Mouse (Mus musculus) adrenal gland, postnatal 10 days (tissue): ENCODE measurements around the gene Wbp1. TPM values are rescaled to one million over a fixed set of nuclear protein-coding genes. Genes with fewer than 3 reads are reported as not detected.

Experiments
- DNase-seq: peaks from one replicate; pipeline ENCODE4 v3.0.0; 2021; ENCODE audit warnings: mixed read lengths
- total RNA-seq, 2 experiments: library from RNA; stranded (reverse); gene quantifications; 2 replicates each; pipeline ENCODE4 v1.2.3; 2021

Gene Wbp1
- total RNA-seq, 2 experiments from 2014 or later = 61.1 to 82.1 TPM

DNA sequence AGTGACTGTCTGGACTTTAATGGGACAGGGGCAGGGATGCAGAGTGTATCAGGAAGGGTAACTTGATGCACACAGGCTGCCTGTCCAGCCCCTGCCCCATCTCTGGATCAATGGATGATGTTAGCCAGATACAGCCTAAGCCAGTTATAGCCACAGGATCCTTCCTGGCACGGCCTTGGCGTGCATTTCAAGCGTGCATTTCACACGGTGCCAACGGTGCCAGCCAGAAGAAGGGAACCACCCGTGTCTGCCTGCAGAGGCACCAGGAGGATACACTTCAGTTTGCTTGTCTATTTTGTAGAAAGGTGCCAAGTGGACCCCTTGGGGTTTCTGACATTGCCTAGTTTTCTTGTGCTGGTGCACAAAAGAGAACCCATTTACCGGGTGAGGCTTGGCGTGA is 18.7 kb upstream of the Wbp1 start:
- DNase-seq = no peak

DNA sequence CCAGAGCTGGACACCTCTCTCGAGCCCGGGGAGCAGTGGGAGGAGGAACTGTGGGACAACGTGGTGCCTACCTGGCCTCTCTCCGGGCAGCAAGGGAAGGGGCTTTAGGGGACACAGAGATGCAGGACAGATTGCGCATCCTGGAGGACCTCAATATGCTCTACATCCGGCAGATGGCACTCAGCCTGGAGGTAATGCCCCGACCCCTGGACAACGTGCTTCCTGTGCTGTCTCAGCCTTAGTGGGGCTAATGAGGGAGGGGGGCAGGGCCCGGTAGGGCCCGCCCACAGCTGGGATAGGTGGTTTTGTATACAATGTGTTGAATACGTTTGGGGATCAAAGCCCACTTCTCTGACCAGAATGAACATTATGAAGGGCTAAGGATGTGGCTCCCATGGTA is 16.7 kb upstream of the Wbp1 start:
- peak; percentile 48 for DNase-seq

DNA sequence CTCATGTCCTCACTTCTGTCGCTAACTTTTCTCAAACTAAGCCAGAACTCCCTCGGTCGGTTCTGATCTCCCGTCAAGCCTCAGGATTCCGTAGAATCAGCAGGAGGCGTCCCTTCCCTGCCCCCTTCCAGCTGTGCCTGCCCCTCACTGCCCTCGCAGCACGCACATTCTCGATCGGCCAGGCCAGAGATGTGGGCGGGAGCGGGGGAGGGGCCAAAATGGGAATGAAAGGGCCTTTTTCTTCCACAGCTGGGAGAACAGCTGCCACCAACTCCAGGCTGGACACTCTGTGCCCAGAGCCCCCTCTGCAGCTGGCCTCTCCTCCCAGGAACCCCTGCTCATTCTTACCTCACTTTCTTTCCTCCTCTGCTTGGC is 16.2 kb upstream of the Wbp1 start:
- DNase-seq = peak; percentile 95

DNA sequence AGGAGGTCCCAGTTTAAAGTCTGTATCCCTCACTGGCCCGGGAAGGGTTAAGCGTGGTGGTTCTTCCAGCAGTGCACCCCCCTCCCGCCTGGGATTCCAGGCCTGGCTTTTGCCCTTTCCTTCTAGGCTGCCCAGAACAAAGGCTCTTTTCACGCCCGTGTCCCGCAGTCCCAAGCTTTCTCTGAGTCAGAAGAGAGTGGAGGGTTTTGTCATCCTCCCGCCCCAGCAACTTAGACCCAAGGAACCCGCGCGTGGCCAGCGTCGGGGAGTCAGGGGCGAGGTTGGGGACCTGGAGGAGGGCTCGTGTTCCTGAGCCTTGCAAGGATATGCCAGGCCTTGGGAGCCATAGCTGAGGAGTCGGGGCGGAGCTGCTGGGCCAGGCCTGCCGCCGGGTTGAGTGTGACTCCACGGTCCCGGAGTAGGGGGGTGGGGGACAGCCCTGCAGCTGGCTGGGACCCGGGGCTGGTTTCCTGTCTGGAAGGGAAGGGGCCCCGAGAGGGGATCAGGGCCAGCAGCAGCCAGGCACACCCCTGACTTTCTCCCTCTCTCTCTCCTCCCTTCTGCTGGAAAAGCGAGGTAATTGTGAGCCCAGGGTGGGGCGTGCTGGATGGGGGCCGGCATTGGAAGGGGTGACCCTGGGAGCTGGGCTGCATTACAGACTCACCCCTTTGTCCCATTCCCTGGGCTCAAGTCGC is 15.7 kb upstream of the Wbp1 start:
- DNase-seq = peak; percentile 80

DNA sequence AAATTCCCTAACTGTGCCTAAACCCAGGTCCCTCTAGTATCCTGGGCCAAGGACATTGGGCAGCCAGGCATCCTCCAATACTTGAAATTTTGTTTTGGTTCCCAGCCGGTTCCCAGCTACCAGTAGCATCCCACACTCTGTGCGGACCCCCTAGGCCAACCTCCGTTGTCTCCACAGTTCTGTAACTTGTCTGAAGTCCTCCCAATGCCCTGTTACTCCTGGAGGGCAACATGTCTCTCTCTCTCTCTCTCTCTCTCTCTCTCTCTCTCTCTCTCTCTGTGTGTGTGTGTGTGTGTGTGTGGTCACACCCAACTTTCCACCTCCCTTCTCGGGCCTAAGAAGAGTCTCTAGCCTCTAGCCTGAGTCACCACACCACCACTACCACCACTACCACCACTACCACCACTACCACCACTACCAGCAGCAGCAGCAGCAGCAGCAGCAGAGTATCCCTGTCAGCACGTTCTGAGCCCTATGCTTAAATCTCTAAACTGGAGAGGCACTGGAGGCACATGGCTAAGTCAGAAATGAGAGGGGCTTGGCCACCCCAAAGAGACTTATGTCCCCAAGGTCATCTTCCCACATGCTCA is 15.0 kb upstream of the Wbp1 start:
- no peak for DNase-seq

DNA sequence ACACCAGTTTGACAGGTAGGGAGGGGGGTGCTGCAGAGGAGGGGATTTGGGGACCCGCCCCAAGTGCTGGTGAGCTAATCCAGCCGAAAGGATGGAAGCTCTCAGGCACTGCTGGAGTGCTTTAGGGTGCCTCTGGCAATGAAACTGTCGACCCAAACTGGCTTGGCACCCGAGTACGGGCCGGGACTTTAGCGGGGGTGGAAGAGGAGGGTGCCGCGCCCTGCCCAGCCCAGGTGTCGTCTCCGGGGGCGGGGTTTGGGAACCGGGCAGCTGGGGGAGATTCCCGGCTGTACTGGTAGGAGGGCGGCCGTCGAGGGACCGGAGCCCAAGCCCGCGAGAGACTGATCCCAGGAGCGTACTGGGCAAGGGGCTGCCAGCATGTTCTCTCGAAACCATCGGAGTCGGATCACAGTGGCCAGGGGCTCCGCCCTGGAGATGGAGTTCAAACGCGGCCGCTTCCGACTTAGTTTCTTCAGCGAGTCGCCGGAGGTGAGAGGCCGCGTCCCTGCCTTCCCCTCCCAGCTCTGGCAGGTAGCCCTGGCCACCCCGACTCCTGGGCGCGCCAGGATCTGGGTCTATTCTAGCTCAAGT is 14.3 kb upstream of the Wbp1 start:
- DNase-seq = peak; percentile 68

DNA sequence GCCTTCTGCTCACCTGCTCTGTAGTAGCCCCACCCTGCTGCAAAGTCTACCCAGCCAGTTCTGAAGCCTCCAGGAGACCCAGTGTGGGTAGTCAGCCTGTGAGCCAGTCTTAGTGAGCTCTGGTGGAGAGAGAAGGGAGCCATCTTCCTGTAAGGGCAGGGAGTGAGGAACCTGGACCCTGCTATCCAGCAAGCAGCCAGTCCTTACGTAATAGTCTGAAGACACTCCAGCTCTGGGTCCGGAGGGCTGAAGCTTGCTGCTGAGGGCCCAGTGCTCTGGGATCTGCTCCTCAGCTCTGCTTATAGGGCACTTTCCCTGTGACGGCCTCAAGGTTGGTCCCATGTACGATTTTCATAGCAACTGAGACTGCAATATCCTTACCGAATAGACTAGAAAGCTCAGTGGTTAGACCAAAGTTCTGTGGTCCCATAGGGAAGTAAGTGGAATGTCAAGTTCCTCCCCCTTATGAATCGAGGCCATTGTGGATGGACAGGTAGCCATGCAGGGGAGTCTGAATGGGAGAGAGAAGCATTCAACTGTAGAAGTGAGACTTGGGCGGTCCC is 13.7 kb upstream of the Wbp1 start, which contains the start of gene Rtkn:
TSS of gene Rtkn (plus strand) at position 513 of the 563 bp plus-strand sequence.
- DNase-seq = no peak

DNA sequence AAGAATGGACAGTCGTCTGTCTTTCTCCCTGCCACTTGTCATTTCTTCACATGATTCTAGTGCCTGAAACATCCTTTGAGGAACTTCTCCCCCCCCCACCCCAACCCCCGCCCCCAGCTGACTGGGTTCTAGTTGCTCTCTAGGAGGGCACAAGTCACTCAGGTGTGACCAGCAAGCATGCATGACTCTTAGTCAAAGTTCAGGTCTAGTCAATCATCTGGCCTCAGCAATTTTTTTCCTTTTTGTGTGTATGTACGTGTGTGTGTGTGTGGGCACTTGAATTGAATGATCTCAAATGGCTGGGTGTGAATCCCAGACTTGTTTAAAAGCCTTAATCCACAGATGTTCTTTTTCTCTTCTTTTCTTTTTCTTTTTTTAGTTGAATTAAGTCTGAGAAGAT is 12.9 kb upstream of the Wbp1 start:
- no peak for DNase-seq

DNA sequence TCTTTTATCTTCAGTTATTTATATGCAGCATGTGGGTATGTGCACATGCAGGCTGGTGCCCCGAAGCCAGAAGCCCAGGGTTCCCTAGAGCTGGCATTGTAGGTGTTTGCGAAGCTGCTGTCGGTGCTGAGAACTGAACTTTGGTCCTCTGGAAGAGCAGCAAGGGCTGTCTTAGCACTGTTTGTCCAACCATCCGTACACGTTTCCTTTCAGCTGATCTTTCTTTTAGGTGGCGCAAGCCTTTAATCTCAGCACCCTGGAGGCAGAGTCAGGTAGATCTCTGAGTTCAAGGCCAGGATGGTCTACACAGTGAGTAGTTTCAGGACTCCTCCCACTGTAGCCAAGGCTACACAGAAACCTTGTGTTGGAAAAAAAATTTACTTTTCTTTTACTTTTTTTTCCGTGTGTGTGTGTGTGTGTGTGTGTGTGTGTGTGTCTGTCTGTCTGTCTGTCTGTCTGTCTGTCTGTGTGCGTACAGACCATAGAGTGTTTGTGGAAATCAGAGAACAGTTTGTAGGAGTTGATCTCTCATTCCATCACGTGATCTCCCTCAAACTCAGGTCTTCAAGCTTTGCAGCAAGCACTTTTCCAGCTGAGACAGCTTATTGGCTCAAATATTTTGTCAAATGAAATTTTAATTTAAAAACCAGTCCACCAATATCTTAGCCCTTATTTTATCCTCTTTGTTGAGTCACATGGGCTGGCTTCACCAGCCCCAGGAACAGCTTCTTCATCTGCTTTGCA is 11.0 kb upstream of the Wbp1 start:
- no peak for DNase-seq

DNA sequence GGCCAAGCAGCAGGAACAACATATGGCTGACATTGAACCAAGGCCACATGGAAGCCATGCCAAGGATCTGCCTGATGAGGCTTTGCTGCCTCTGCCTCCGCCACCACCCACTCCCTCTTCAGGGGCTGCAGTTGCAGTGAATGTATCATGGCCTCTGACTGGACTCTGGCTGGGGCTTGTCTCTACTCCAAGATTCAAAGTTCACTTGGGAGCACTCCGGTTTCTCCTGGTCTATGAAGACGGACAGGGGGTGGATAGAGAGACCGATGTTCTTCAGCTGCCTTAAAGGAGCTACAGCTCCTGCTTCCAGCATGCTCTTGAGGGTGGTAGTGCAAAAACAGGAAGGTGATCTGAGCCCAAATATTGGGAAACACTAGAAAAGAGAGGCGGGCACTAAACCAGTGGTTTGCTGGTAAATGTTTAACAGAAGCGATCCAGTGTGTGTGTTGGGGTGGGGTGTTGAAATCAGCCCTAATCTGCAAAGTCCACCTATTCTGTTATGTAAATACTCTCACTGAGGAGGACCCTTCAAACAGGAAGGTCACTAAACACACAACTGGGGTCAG is 10.2 kb upstream of the Wbp1 start:
- DNase-seq = no peak

DNA sequence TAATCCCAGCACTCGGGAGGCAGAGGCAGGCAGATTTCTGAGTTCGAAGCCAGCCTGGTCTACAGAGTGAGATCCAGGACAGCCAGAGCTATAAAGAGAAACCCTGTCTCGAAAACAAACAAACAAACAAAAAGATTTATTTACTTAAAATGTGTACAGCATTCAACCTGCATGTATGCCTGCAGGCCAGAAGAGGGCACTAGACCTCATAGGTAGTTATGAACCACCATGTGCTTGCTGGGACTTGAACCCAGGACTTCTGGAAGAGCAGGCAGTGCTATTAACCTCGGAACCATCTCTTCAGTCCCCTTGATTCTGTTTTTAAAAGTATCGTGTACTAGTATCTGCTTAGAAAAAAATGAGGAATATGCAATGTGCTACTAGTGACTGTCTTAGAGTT is 6.1 kb upstream of the Wbp1 start:
- no peak for DNase-seq

DNA sequence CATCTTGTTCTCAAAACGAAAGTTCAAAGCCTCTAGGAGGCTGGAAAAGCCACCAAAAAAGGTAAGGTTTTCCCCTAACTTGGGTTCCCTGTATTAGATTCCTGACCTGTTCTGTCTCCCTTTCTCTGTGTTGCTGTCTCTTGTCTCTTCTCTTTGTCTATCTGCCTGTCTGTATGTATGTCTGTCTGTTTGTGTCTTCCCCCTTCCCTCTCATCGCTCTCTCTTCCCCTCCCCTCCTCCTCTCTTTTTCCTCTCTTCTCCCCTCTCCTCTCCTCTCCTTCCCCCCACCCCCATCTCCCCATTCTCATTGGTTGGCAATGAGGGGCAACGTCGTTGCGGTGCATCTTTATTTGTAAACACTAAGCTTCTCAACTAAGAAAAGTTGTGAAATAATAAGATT is 4.0 kb upstream of the Wbp1 start, which contains the start of gene Ino80b:
TSS of gene Ino80b (minus strand) at position 101 of the 400 bp plus-strand sequence.
- no peak for DNase-seq

DNA sequence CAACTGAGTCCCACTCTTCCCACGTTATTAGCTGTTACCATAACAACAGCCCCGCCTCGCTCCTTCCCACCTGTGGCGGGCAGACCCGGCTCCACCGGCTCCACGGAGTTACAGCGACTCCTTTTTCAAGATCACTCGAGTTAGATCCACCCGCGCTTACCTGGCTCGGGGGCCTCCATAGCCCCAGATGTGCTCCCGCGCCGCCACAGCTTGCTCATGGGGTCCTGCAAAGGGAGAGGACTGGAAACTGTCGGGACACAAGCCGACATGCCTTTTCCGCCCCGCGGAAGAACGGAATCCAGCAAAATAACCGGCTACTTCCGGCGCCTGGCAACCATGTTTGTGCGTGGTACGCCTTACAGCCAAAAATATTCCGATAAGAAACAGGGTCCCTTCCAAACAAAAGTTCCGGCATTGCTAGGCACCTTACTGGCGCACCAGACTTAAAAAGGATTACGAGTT is 3.5 kb upstream of the Wbp1 start:
- DNase-seq = peak; percentile 93

DNA sequence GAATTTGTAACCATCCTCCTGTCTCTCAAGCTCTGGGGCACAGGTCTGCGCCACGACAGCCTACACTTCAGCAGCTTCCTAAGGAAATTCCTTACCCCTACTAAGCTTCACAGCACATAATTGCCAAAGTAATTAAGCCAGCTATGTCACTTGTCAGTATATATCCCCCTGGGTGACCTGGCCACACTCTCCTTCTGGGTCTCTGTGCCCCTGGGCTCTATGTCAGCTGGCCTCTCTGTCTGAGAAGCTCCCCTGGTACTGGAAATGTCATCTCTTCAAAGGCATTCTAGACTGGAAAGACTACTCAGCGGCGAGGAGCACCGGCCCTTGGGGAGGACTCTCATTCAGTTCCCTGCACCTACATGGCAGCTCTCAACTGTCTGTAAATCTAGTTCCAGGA is 1.6 kb upstream of the Wbp1 start:
- DNase-seq = no peak

DNA sequence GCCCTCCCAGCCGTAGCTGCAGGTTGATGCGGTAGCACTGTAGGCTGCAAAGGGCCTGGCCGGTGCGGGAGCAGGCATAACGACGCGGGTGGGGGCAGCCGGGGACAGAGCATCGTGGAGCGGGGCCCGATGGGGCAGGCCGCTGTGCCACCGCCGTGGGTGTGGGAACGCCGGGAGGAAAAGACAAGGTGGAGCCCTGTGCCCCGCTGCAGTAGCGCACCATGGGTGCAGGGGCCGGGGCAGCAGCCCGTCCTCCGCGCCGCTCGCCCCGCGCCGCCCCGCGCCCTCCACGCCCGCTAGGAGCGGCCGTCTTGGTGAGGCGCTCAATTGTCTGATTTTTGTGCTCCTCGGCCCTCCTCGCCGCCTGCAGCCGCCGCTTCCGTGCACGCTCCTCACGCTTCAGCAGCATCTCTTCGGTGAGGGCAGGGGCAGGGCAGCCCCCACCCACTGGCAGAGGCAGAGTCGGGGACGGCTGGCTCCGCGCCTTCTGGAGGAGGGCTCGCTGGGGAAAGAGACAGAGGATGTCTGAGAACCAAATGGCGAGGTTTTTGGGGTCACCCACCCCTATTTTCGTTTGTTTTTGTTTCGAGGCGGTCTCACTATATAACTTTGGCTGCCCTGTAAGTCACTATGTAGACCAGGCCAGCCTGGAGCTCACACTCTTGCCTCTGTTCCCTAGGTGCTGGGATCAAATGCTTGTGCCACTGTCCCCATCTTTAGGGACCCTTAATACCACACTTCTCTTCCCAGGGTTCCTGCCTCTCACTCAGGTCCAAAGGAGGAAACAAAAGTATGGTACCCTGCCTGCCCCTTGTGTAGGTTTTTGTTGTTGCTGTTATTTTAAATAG is 728 bp upstream of the Wbp1 start:
- peak; percentile 34 for DNase-seq

DNA sequence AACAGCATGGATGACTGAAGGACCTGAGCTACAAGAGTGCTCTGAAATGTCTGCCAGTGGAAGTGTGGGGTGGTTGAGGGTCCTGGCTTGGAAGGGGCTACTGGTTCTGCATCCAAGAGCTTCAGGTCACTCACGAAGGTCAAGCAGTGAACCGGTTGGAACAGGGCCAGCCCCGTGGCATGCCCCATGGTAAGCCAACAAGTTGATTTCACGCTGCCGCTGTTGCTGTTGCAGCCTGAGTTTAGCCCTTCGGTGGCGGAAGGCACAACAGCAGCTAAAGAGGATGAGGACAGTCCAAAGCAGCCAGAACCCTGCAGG is 1.7 kb downstream of the Wbp1 start:
- peak; percentile 58 for DNase-seq

DNA sequence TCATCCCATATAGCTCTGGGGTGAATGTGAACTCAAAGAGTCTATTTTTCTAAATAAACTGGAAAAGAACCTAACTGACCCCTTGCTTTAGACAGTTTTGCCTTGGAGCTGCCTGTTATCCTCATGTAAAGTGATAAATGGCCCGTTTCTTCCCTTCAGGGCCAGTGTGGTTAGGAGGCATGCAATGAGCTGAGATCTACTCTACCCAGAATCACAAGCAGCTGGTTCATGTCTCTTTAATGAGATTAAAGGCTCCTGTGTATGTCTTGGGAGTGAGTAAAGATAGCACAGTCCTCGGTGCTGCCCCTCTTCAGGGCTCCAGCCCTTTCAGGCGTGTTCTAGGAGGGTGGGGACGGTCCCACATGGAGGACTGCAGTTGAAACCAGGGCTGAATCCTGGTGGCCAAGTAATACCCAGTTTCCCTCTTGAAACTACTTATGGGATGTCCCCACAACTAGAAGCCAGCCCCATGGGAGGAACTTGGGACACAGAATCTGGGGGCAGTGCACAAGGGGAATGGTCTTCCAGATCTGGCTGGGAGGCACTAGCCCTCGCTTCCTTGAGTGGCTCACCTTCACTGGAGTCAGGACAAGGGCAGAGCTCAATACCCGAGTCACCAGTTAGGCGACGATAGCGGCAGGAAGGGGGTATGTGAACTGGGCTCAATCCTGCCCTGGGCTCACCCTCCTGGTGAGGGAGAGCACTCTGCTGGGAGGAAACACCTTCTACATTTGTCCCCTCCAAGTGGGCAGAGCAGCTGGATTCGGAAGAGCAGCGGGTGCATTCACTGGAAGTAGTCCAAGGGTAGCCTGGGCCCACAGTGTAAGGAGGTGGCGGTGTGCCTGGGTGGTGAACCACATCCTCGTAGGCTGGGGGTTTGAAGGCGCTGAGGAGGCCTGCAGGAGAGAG is 2.3 kb downstream of the Wbp1 start:
- no peak for DNase-seq

DNA sequence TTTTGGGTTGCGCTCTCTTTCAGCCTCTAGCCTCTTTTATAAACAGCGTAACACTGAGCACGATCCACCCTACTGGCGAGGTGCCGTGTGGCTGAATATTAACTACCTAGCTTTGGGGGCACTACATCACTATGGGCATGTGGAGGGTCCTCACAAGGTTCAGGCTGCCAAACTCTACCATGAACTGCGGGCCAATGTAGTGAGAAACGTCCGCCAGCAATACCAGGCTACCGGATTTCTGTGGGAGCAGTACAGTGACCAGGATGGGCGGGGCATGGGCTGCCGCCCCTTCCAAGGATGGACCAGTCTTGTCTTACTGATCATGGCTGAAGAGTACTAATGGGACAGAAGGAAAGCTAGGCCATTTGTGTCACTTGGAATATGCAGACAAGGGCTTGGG is 3.0 kb downstream of the Wbp1 start:
- no peak for DNase-seq

DNA sequence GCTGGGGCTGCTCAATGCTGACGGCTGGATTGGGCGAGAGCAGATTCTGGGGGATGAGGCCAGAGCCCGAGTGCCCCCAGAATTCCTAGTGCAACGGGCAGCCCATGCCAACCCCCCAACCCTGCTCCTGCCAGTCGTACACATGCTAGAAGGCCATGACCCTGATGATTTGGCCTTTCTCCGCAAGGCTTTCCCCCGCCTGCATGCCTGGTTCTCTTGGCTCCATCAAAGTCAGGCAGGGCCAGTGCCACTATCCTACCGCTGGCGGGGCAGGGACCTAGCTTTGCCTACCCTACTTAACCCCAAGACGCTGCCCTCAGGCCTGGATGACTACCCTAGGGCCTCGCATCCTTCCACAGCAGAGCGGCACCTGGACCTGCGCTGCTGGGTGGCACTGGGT is 3.7 kb downstream of the Wbp1 start:
- DNase-seq = peak; percentile 35

DNA sequence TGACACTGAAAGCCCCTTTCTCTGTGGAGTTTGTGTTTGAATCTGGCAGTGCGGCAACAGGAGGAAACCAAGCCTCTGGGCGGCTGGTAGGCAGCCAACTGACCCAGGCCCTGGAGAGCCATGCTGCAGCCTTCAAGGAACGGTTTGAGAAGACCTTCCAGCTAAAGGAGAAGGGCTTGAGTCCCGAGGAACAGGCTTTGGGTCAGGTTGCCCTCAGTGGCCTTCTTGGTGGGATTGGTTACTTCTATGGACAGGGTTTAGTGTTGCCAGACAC is 4.3 kb downstream of the Wbp1 start:
- no peak for DNase-seq
